Mouse (Mus musculus) CH12.LX (cell line): ENCODE results near the gene Pdzd2.

Experiments
- CTCF ChIP-seq, 2 experiments: IDR thresholded peaks in 1 of 2; conservative IDR thresholded peaks in 1 of 2; 2 replicates each; pipeline ENCODE4 v1.5.1; 2011 to 2012; ENCODE audit warnings: low read depth in 2 of 2, low read length in 2 of 2, improper control_type of control experiment in 1 of 2, inconsistent platforms in 1 of 2, mild to moderate bottlenecking in 1 of 2, moderate library complexity in 1 of 2
- EP300 ChIP-seq: IDR thresholded peaks from 2 replicates; pipeline ENCODE4 v1.6.1; 2011; ENCODE audit warnings: low read length, improper control_type of control experiment
- IRF4 ChIP-seq: IDR thresholded peaks from 2 replicates; pipeline ENCODE4 v1.6.1; 2014; ENCODE audit warnings: low read depth, mild to moderate bottlenecking, inconsistent platforms, low read length, improper control_type of control experiment
- NELFE ChIP-seq: IDR thresholded peaks from 2 replicates; pipeline ENCODE4 v1.6.1; 2011; ENCODE audit warnings: low read depth, low read length, improper control_type of control experiment
- NRF1 ChIP-seq: IDR thresholded peaks from 2 replicates; pipeline ENCODE4 v1.6.1; 2014; ENCODE audit warnings: low read depth, mild to moderate bottlenecking, inconsistent platforms, low read length, improper control_type of control experiment, moderate library complexity
- POLR2A ChIP-seq: IDR thresholded peaks from 2 replicates; pipeline ENCODE4 v1.6.1; 2011; ENCODE audit warnings: low read depth, mild to moderate bottlenecking, improper control_type of control experiment, low read length
- RCOR1 ChIP-seq: conservative IDR thresholded peaks from 2 replicates; pipeline ENCODE4 v1.6.1; 2012; ENCODE audit warnings: low read depth, mild to moderate bottlenecking, inconsistent platforms, low read length, improper control_type of control experiment
- SIN3A ChIP-seq: IDR thresholded peaks from 2 replicates; pipeline ENCODE4 v1.6.1; 2012; ENCODE audit warnings: low read length, improper control_type of control experiment, inconsistent platforms

- peak; percentile 60; the same call in 1 of the 2 replicates for TF ChIP-seq IRF4
- no peak for TF ChIP-seq RCOR1
- no peak for TF ChIP-seq NRF1
- no peak for TF ChIP-seq POLR2A
- no peak; the same call in 1 of the 2 replicates for TF ChIP-seq EP300
- no peak for TF ChIP-seq CTCF (conservative IDR thresholded peaks at IDR 0.05 in 1 of 2, IDR thresholded peaks at IDR 0.05 in 1 of 2; ENCODE audit: low read depth in 2 of 2, low read length in 2 of 2)
- TF ChIP-seq NELFE = no peak
- TF ChIP-seq SIN3A = no peak
Measured at GRCm38 (mm10) chr15:12606306-12606705, 133.4 kb downstream of the Pdzd2 start.
